Mouse (Mus musculus): Measurements from ENCODE around the gene Stap2.

- TF ChIP-seq TAL1 (IDR thresholded peaks at IDR 0.05; ENCODE audit: low read length) = no peak
- no peak for TF ChIP-seq GATA1 (IDR thresholded peaks at IDR 0.05; ENCODE audit: low read length)
Measured at GRCm38 (mm10) chr17:56026303-56026702, 20.9 kb upstream of the Stap2 start.
